Mouse (Mus musculus): ENCODE measurements at regions not wholly inside any gene's neighbourhood (a gene's known extent, or its start where the extent isn't known, plus 50 kb on each side); places are given as distances from the start of the nearest gene placed in this dataset.

- no peaks in the 10 kb centered on the region for H3K36me3 ChIP-seq (replicated peaks)
- no peaks in the 10 kb centered on the region for H3K27me3 ChIP-seq
- H3K4me3 ChIP-seq (replicated peaks) = no peak overlapping the region
- WGBS (ENCODE audit: insufficient replicate concordance) = 58% methylated on average over 1 of the region's 1 CpGs
- H3K27ac ChIP-seq (replicated peaks) = no peak overlapping the region
- no peak for ATAC-seq (ENCODE audit: insufficient read depth)
- H3K9ac ChIP-seq = no peak overlapping the region
- no peaks in the 10 kb centered on the region for H3K4me1 ChIP-seq (replicated peaks)
- H3K9me3 ChIP-seq (replicated peaks) = no peaks in the 10 kb centered on the region
- H3K4me2 ChIP-seq = no peak overlapping the region
These were observed 122.8 kb upstream of the Tnfaip3 start for GRCm38 (mm10) chr10:19138258-19138657.

GRCm38 (mm10) chr10:19127581-19128291 lies 112.3 kb upstream of the Tnfaip3 start:
- H3K9ac ChIP-seq = no peak overlapping the region
- no peak overlapping the region for H3K4me2 ChIP-seq
- 51% methylated on average over 4 of the region's 4 CpGs for WGBS (ENCODE audit: insufficient replicate concordance)
- H3K27me3 ChIP-seq = no peaks in the 10 kb centered on the region
- no peaks in the 10 kb centered on the region for H3K4me1 ChIP-seq (replicated peaks)
- no peak for ATAC-seq (ENCODE audit: insufficient read depth)
- no peak overlapping the region for H3K27ac ChIP-seq (replicated peaks)
- no peak overlapping the region for H3K4me3 ChIP-seq (replicated peaks)
- H3K36me3 ChIP-seq (replicated peaks) = no peaks in the 10 kb centered on the region
- H3K9me3 ChIP-seq (replicated peaks) = no peaks in the 10 kb centered on the region

GRCm38 (mm10) chr10:19126922-19127321 lies 111.5 kb upstream of the Tnfaip3 start:
- Histone ChIP-seq H3K4me3 (replicated peaks) (no peak overlapping the region), H3K9me3 (replicated peaks) (no peaks in the 10 kb centered on the region), H3K4me2 (no peak overlapping the region), H3K36me3 (replicated peaks) (no peaks in the 10 kb centered on the region), H3K27me3 (no peaks in the 10 kb centered on the region), H3K9ac (no peak overlapping the region), H3K27ac (replicated peaks) (no peak overlapping the region), H3K4me1 (replicated peaks) (no peaks in the 10 kb centered on the region)
- ATAC-seq (ENCODE audit: insufficient read depth) = no peak
- 47% methylated on average over 2 of the region's 2 CpGs for WGBS (ENCODE audit: insufficient replicate concordance)

GRCm38 (mm10) chr10:19126438-19126837 lies 111.0 kb upstream of the Tnfaip3 start:
- Histone ChIP-seq H3K27ac (replicated peaks) (no peak overlapping the region), H3K4me3 (replicated peaks) (no peak overlapping the region), H3K4me2 (no peak overlapping the region), H3K9me3 (replicated peaks) (no peaks in the 10 kb centered on the region), H3K36me3 (replicated peaks) (no peaks in the 10 kb centered on the region), H3K4me1 (replicated peaks) (no peaks in the 10 kb centered on the region), H3K9ac (no peak overlapping the region), H3K27me3 (no peaks in the 10 kb centered on the region)
- 61% methylated on average over 4 of the region's 4 CpGs for WGBS (ENCODE audit: insufficient replicate concordance)
- ATAC-seq (ENCODE audit: insufficient read depth) = no peak

GRCm38 (mm10) chr10:19123691-19124090 lies 108.2 kb upstream of the Tnfaip3 start:
- no peak overlapping the region for H3K27ac ChIP-seq (replicated peaks)

GRCm38 (mm10) chr10:19122221-19122620 lies 106.8 kb upstream of the Tnfaip3 start:
- no peak overlapping the region for H3K9ac ChIP-seq
- no peak for ATAC-seq (ENCODE audit: insufficient read depth)
- H3K4me2 ChIP-seq = no peak overlapping the region
- no peak overlapping the region for H3K4me3 ChIP-seq (replicated peaks)
- no peaks in the 10 kb centered on the region for H3K9me3 ChIP-seq (replicated peaks)
- no peak overlapping the region for H3K27ac ChIP-seq (replicated peaks)
- H3K4me1 ChIP-seq (replicated peaks) = no peaks in the 10 kb centered on the region
- no peaks in the 10 kb centered on the region for H3K36me3 ChIP-seq (replicated peaks)
- no peaks in the 10 kb centered on the region for H3K27me3 ChIP-seq
- 32% methylated on average over 6 of the region's 6 CpGs for WGBS (ENCODE audit: insufficient replicate concordance)

More at GRCm38 (mm10) chr10:19123691-19124090, 108.2 kb upstream of the Tnfaip3 start:
- no peak for ATAC-seq (ENCODE audit: insufficient read depth)
- no peak overlapping the region for H3K4me2 ChIP-seq
- H3K27me3 ChIP-seq = no peaks in the 10 kb centered on the region
- no peaks in the 10 kb centered on the region for H3K9me3 ChIP-seq (replicated peaks)
- no peak overlapping the region for H3K9ac ChIP-seq
- H3K36me3 ChIP-seq (replicated peaks) = no peaks in the 10 kb centered on the region
- H3K4me1 ChIP-seq (replicated peaks) = no peaks in the 10 kb centered on the region
- 60% methylated on average over 7 of the region's 7 CpGs for WGBS (ENCODE audit: insufficient replicate concordance)
- no peak overlapping the region for H3K4me3 ChIP-seq (replicated peaks)

- no peak for ATAC-seq (ENCODE audit: insufficient read depth)
- WGBS (ENCODE audit: insufficient replicate concordance) = 48% methylated on average over 8 of the region's 8 CpGs
These were observed 104.0 kb upstream of the Tnfaip3 start for GRCm38 (mm10) chr10:19119281-19120049.

GRCm38 (mm10) chr10:19118569-19119280 lies 103.3 kb upstream of the Tnfaip3 start:
- 34% methylated on average over 5 of the region's 5 CpGs for WGBS (ENCODE audit: insufficient replicate concordance)
- no peaks in the 10 kb centered on the region for H3K27me3 ChIP-seq
- no peak overlapping the region for H3K4me2 ChIP-seq
- ATAC-seq (ENCODE audit: insufficient read depth) = no peak
- no peaks in the 10 kb centered on the region for H3K4me1 ChIP-seq (replicated peaks)
- no peaks in the 10 kb centered on the region for H3K9me3 ChIP-seq (replicated peaks)
- no peak overlapping the region for H3K4me3 ChIP-seq (replicated peaks)
- no peaks in the 10 kb centered on the region for H3K36me3 ChIP-seq (replicated peaks)
- H3K27ac ChIP-seq (replicated peaks) = no peak overlapping the region
- no peak overlapping the region for H3K9ac ChIP-seq

More at GRCm38 (mm10) chr10:19119281-19120049, 104.0 kb upstream of the Tnfaip3 start:
- Histone ChIP-seq H3K36me3 (replicated peaks) (no peaks in the 10 kb centered on the region), H3K27me3 (no peaks in the 10 kb centered on the region), H3K4me3 (replicated peaks) (no peak overlapping the region), H3K9ac (no peak overlapping the region), H3K4me2 (no peak overlapping the region), H3K4me1 (replicated peaks) (no peaks in the 10 kb centered on the region), H3K27ac (replicated peaks) (no peak overlapping the region), H3K9me3 (replicated peaks) (no peaks in the 10 kb centered on the region)

- Histone ChIP-seq H3K36me3 (replicated peaks) (no peaks in the 10 kb centered on the region), H3K9me3 (replicated peaks) (no peaks in the 10 kb centered on the region), H3K4me2 (no peak overlapping the region), H3K4me1 (replicated peaks) (no peaks in the 10 kb centered on the region), H3K4me3 (replicated peaks) (no peak overlapping the region), H3K27ac (replicated peaks) (no peak overlapping the region), H3K9ac (no peak overlapping the region), H3K27me3 (no peaks in the 10 kb centered on the region)
- WGBS (ENCODE audit: insufficient replicate concordance) = 51% methylated on average over 9 of the region's 9 CpGs
- no peak for ATAC-seq (ENCODE audit: insufficient read depth)
These were observed 101.7 kb upstream of the Tnfaip3 start for GRCm38 (mm10) chr10:19117071-19117605.

- Histone ChIP-seq H3K27ac (replicated peaks) (no peak overlapping the region), H3K9me3 (replicated peaks) (no peaks in the 10 kb centered on the region), H3K4me3 (replicated peaks) (no peak overlapping the region), H3K27me3 (no peaks in the 10 kb centered on the region), H3K9ac (no peak overlapping the region), H3K4me2 (no peak overlapping the region), H3K36me3 (replicated peaks) (no peaks in the 10 kb centered on the region), H3K4me1 (replicated peaks) (no peaks in the 10 kb centered on the region)
- WGBS (ENCODE audit: insufficient replicate concordance) = 36% methylated on average over 2 of the region's 2 CpGs
- no peak for ATAC-seq (ENCODE audit: insufficient read depth)
These were observed 97.0 kb upstream of the Tnfaip3 start for GRCm38 (mm10) chr10:19112459-19112858.

- Histone ChIP-seq H3K9me3 (replicated peaks) (no peaks in the 10 kb centered on the region), H3K36me3 (replicated peaks) (no peaks in the 10 kb centered on the region), H3K4me1 (replicated peaks) (no peaks in the 10 kb centered on the region), H3K27ac (replicated peaks) (no peak overlapping the region), H3K9ac (no peak overlapping the region), H3K4me2 (no peak overlapping the region), H3K4me3 (replicated peaks) (no peak overlapping the region), H3K27me3 (no peaks in the 10 kb centered on the region)
- WGBS (ENCODE audit: insufficient replicate concordance) = 38% methylated on average over 6 of the region's 6 CpGs
- no peak for ATAC-seq (ENCODE audit: insufficient read depth)
These were observed 89.8 kb upstream of the Tnfaip3 start for GRCm38 (mm10) chr10:19105231-19105681.

Measured in liver, embryonic 15.5 days (tissue).